ENCODE assay signal across 11 mouse cellular contexts in the genomic region with DNA sequence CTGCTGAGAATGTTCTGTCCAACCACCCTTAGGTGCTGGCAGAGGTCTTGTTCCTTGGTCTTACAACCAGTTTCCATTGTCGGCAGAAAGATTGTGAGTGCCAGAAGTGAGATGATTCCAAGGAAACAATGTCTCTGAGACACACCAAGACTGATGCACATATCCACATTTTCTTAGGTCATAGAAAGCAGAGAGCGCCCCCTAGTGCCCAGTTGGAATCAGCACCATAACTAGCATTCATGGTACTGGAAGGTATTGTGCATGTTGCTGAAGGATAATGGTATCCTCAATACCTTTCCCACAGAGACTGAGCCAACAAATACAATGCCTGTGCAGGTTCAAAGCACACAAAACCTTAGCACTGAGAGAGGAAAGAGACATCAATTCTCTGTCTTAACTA.
DNase-seq lines count a peak whose midpoint lies in the region; ATAC-seq lines count a peak whose summit lies in the region.
"Had no signal": no experiment of that assay in that cellular context is flagged by ENCODE, and none has a peak within 500 bp of the region (broad histone marks: within the 10 kb centered on the region; RNA-seq: fewer than 3 reads in every experiment).

No protein-coding gene starts in this region.

- no peak overlapping the region for H3K9ac ChIP-seq in hindbrain, embryonic 16.5 days (ENCODE audit: low read depth, low read length)
- H3K9ac ChIP-seq in liver, embryonic 11.5 days (ENCODE audit: low read depth, low read length), result no peak overlapping the region
- H3K9ac ChIP-seq: embryonic facial prominence, embryonic 12.5 days; limb, embryonic 13.5 days; stomach, embryonic 15.5 days had no signal

- no peak overlapping the region for H3K4me2 ChIP-seq in hindbrain, embryonic 16.5 days (ENCODE audit: low read length)
- no peak overlapping the region for H3K4me2 ChIP-seq in liver, embryonic 11.5 days
- H3K4me2 ChIP-seq: embryonic facial prominence, embryonic 12.5 days; limb, embryonic 13.5 days; stomach, embryonic 15.5 days had no signal

- 0 out of 2 replicates have a peak, but pooled peaks have one; percentile 20 for ATAC-seq in hindbrain, embryonic 16.5 days
- no peak for ATAC-seq in liver, embryonic 11.5 days (replicated peaks; ENCODE audit: low FRiP score)

- no peaks in the 10 kb centered on the region for H3K27me3 ChIP-seq in hindbrain, embryonic 16.5 days (replicated peaks; ENCODE audit: control insufficient read depth, insufficient read depth, low read length)
- H3K27me3 ChIP-seq in liver, embryonic 11.5 days (replicated peaks; ENCODE audit: control insufficient read depth, insufficient read depth, low read length), result no peaks in the 10 kb centered on the region
- H3K27me3 ChIP-seq: embryonic facial prominence, embryonic 12.5 days; limb, embryonic 13.5 days; stomach, embryonic 15.5 days had no signal

- H3K27ac ChIP-seq in hindbrain, embryonic 16.5 days (ENCODE audit: low read depth, low read length), result no peak overlapping the region
- H3K27ac ChIP-seq in liver, embryonic 11.5 days (ENCODE audit: low read depth, low read length), result no peak overlapping the region
- H3K27ac ChIP-seq: embryonic facial prominence, embryonic 12.5 days; limb, embryonic 13.5 days; stomach, embryonic 15.5 days had no signal

- H3K4me3 ChIP-seq in hindbrain, embryonic 16.5 days (ENCODE audit: low read length), result no peak overlapping the region
- H3K4me3 ChIP-seq in liver, embryonic 11.5 days (ENCODE audit: low read depth, low read length), result no peak overlapping the region
- H3K4me3 ChIP-seq: embryonic facial prominence, embryonic 12.5 days; limb, embryonic 13.5 days; stomach, embryonic 15.5 days had no signal

- DNase-seq in lung, postnatal 25 days (ENCODE audit: low spot score), result peak; percentile 2
- DNase-seq in lung, postnatal 14 days, result no peak
- peak; percentile 38 for DNase-seq in adrenal gland, adult 2 months
- DNase-seq in embryo, embryonic 9.5 days (ENCODE audit: extremely low spot score), result peak; percentile 51
- peak; percentile 30 for DNase-seq in liver, embryonic 11.5 days (ENCODE audit: low spot score)
- DNase-seq in testis, postnatal 10 days (ENCODE audit: low spot score), result peak; percentile 77
- DNase-seq in thymus, adult 18-20 months, result no peak

- WGBS in hindbrain, embryonic 16.5 days, result 14% methylated on average over 2 of the region's 2 CpGs
- WGBS in liver, embryonic 11.5 days, result 32% methylated on average over 2 of the region's 2 CpGs

- no peaks in the 10 kb centered on the region for H3K4me1 ChIP-seq in hindbrain, embryonic 16.5 days (ENCODE audit: control insufficient read depth, insufficient read depth, low read depth, low read length)
- no peaks in the 10 kb centered on the region for H3K4me1 ChIP-seq in liver, embryonic 11.5 days (replicated peaks; ENCODE audit: control insufficient read depth, insufficient read depth, low read length)
- H3K4me1 ChIP-seq: embryonic facial prominence, embryonic 12.5 days; limb, embryonic 13.5 days; stomach, embryonic 15.5 days had no signal

- H3K36me3 ChIP-seq in hindbrain, embryonic 16.5 days (ENCODE audit: control insufficient read depth, insufficient read depth, low read length), result no peaks in the 10 kb centered on the region
- H3K36me3 ChIP-seq in liver, embryonic 11.5 days (ENCODE audit: control insufficient read depth, insufficient read depth, low read length), result no peaks in the 10 kb centered on the region
- H3K36me3 ChIP-seq: embryonic facial prominence, embryonic 12.5 days; limb, embryonic 13.5 days; stomach, embryonic 15.5 days had no signal

- no peaks in the 10 kb centered on the region for H3K9me3 ChIP-seq in hindbrain, embryonic 16.5 days (ENCODE audit: control insufficient read depth, low read length)
- H3K9me3 ChIP-seq in liver, embryonic 11.5 days (ENCODE audit: control insufficient read depth, low read length), result no peaks in the 10 kb centered on the region
- H3K9me3 ChIP-seq: embryonic facial prominence, embryonic 12.5 days; limb, embryonic 13.5 days; stomach, embryonic 15.5 days had no signal

Comparison
In these comparisons a context has a peak if more than half of its experiments do, and no peak if none do; other contexts are left out.
1. DNase-seq: peak in lung, postnatal 25 days (single experiment), adrenal gland, adult 2 months (single experiment), embryo, embryonic 9.5 days (single experiment), liver, embryonic 11.5 days (single experiment) and testis, postnatal 10 days (single experiment); none in lung, postnatal 14 days (single experiment) and thymus, adult 18-20 months (0 of 2).